Mouse (Mus musculus) erythroblast, embryonic 14.5 days (primary cell): Measurements from ENCODE around the gene AK157302. TPM values are rescaled to one million over a fixed set of nuclear protein-coding genes. Genes with fewer than 3 reads are reported as not detected.
A peak's percentile ranks its signal among the peaks of the same experiment; 100 is the strongest.
"Not testable (repeated sequence)": the region's sequence is repeated elsewhere in the genome, so short reads cannot be mapped to it uniquely, and the experiment has no call there.

Experiments
- H3K27me3 ChIP-seq: 2 replicates; pipeline ENCODE4 v1.6.1; 2012; ENCODE audit warnings: inconsistent platforms; ENCODE audit not compliant: control insufficient read depth
- H3K36me3 ChIP-seq: 2 replicates; pipeline ENCODE4 v1.6.1; 2012; ENCODE audit warnings: mild to moderate bottlenecking, inconsistent platforms; ENCODE audit not compliant: control insufficient read depth
- H3K4me1 ChIP-seq: 2 replicates; pipeline ENCODE4 v1.6.1; 2012; ENCODE audit warnings: inconsistent platforms; ENCODE audit not compliant: control insufficient read depth
- H3K4me3 ChIP-seq: replicated peaks from 2 replicates; pipeline ENCODE3; 2012; ENCODE audit warnings: moderate library complexity, mild to moderate bottlenecking, inconsistent platforms
- H3K9me3 ChIP-seq: 2 replicates; pipeline ENCODE4 v1.6.1; 2012; ENCODE audit warnings: low read length, inconsistent platforms, mixed read lengths; ENCODE audit not compliant: control insufficient read depth
- GATA1 ChIP-seq: IDR thresholded peaks from 2 replicates; pipeline ENCODE4 v1.6.1; 2012; ENCODE audit warnings: low read length, inconsistent platforms, mixed read lengths
- TAL1 ChIP-seq: IDR thresholded peaks from 3 replicates; pipeline ENCODE4 v1.6.1; 2012; ENCODE audit warnings: low read length, inconsistent platforms, mixed read lengths
- polyA plus RNA-seq: library from polyadenylated mRNA; stranded (reverse); fragments of >175 nt; gene quantifications from 2 replicates; pipeline ENCODE4 v1.2.3, GENCODE M21; 2012

The AK157302 gene
- 0.05 and 0.06 TPM in 2 replicates for polyA plus RNA-seq

- Histone ChIP-seq H3K9me3 (no peaks in the 10 kb centered on the region), H3K27me3 (peaks cover 2% of the 10 kb centered on the region; the same call in 1 of the 2 replicates), H3K4me3 (no peak within 1 kb of the TSS), H3K36me3 (no peaks in the 10 kb centered on the region), H3K4me1 (no peaks in the 10 kb centered on the region)
- no peak for TF ChIP-seq TAL1
- TF ChIP-seq GATA1, result no peak
These were observed at the start of gene AK157302 for GRCm38 (mm10) chr13:21495080-21495479. AK157302 (plus strand) TSS chr13:21495223.

- Histone ChIP-seq H3K27me3 (no peaks in the 10 kb centered on the region), H3K36me3 (peaks cover 58% of the 10 kb centered on the region), H3K9me3 (no peaks in the 10 kb centered on the region), H3K4me3 (no peak overlapping the region), H3K4me1 (peaks cover 7% of the 10 kb centered on the region)
- TF ChIP-seq GATA1, result no peak
- no peak for TF ChIP-seq TAL1
These were observed 48.2 kb upstream of the AK157302 start for GRCm38 (mm10) chr13:21446796-21447195.

GRCm38 (mm10) chr13:21447856-21448614 is 47.0 kb upstream of the AK157302 start:
- Histone ChIP-seq H3K4me3 (no peak overlapping the region), H3K27me3 (no peaks in the 10 kb centered on the region; the same call in 1 of the 2 replicates), H3K36me3 (peaks cover 54% of the 10 kb centered on the region), H3K4me1 (peaks cover 11% of the 10 kb centered on the region), H3K9me3 (no peaks in the 10 kb centered on the region)
- TF ChIP-seq TAL1, result no peak
- no peak for TF ChIP-seq GATA1

- H3K36me3 ChIP-seq, result peaks cover 10% of the 10 kb centered on the region
- peaks cover 15% of the 10 kb centered on the region for H3K4me1 ChIP-seq
- TF ChIP-seq TAL1, result no peak
- TF ChIP-seq GATA1, result no peak
- H3K27me3 ChIP-seq, result peaks cover 27% of the 10 kb centered on the region
- H3K4me3 ChIP-seq, result peak overlapping the region; percentile 72
- no peaks in the 10 kb centered on the region for H3K9me3 ChIP-seq
These were observed 42.0 kb upstream of the AK157302 start for GRCm38 (mm10) chr13:21453042-21453441.

GRCm38 (mm10) chr13:21453449-21453848 is 41.6 kb upstream of the AK157302 start, which contains the start of gene Zscan26:
Zscan26 (minus strand) TSS chr13:21453730.
- Histone ChIP-seq H3K4me1 (peaks cover 15% of the 10 kb centered on the region), H3K4me3 (peak within 1 kb of the TSS; percentile 72), H3K9me3 (no peaks in the 10 kb centered on the region), H3K36me3 (peaks cover 8% of the 10 kb centered on the region), H3K27me3 (peaks cover 27% of the 10 kb centered on the region)
- TF ChIP-seq TAL1, result no peak
- TF ChIP-seq GATA1, result no peak

GRCm38 (mm10) chr13:21454133-21454532 is 40.9 kb upstream of the AK157302 start:
- Histone ChIP-seq H3K27me3 (peaks cover 27% of the 10 kb centered on the region), H3K36me3 (peaks cover 2% of the 10 kb centered on the region), H3K9me3 (no peaks in the 10 kb centered on the region), H3K4me3 (peak overlapping the region; percentile 72), H3K4me1 (peaks cover 15% of the 10 kb centered on the region)
- TF ChIP-seq GATA1 (no peak), TAL1 (no peak)

- H3K4me3 ChIP-seq, result no peak overlapping the region
- peaks cover 16% of the 10 kb centered on the region for H3K4me1 ChIP-seq
- no peak for TF ChIP-seq TAL1
- TF ChIP-seq GATA1, result no peak
- peaks cover 2% of the 10 kb centered on the region; the same call in 1 of the 2 replicates for H3K36me3 ChIP-seq
- no peaks in the 10 kb centered on the region for H3K9me3 ChIP-seq
- peaks cover 30% of the 10 kb centered on the region for H3K27me3 ChIP-seq
These were observed 38.7 kb upstream of the AK157302 start for GRCm38 (mm10) chr13:21456347-21456746.

- peaks cover 11% of the 10 kb centered on the region for H3K4me1 ChIP-seq
- H3K36me3 ChIP-seq, H3K27me3 ChIP-seq: not testable (repeated sequence)
These were observed 32.5 kb upstream of the AK157302 start for GRCm38 (mm10) chr13:21462516-21462915.

GRCm38 (mm10) chr13:21467336-21467735 is 27.7 kb upstream of the AK157302 start:
- TF ChIP-seq TAL1 (no peak), GATA1 (no peak)

More at GRCm38 (mm10) chr13:21462516-21462915, 32.5 kb upstream of the AK157302 start:
- H3K4me3 ChIP-seq, H3K9me3 ChIP-seq: not testable (repeated sequence)

More at GRCm38 (mm10) chr13:21467336-21467735, 27.7 kb upstream of the AK157302 start:
- Histone ChIP-seq H3K36me3 (no peaks in the 10 kb centered on the region), H3K9me3 (no peaks in the 10 kb centered on the region), H3K27me3 (peaks cover 3% of the 10 kb centered on the region; the same call in 1 of the 2 replicates), H3K4me3 (peak overlapping the region; percentile 92), H3K4me1 (peaks cover 55% of the 10 kb centered on the region)
